Mouse (Mus musculus): Measurements from ENCODE around the gene Sgpp2. TPM values are rescaled to one million over a fixed set of nuclear protein-coding genes. Genes with fewer than 3 reads are reported as not detected.

Sgpp2 gene
- polyA plus RNA-seq, 2 experiments = 0.04 to 0.06 TPM

GRCm38 (mm10) chr1:78347317-78347806 is 37.2 kb downstream of the Sgpp2 start:
- no peak for ATAC-seq (ENCODE audit: insufficient read depth)
- TF ChIP-seq EP300 (IDR thresholded peaks at IDR 0.05; ENCODE audit: low read depth) (no peak), CTCF (IDR thresholded peaks at IDR 0.05; ENCODE audit: low read depth) (no peak)
- no peak overlapping the region for H3K4me2 ChIP-seq (ENCODE audit: low read depth)
- 61% methylated on average over 12 of the region's 12 CpGs for WGBS (ENCODE audit: insufficient replicate concordance)
- H3K27me3 ChIP-seq (ENCODE audit: control insufficient read depth, insufficient read depth, low read length) = no peaks in the 10 kb centered on the region
- H3K4me1 ChIP-seq (replicated peaks; ENCODE audit: control insufficient read depth in 2 of 2, insufficient read depth in 2 of 2, low read length in 1 of 2) = no peaks in the 10 kb centered on the region
- no peaks in the 10 kb centered on the region for H3K36me3 ChIP-seq (replicated peaks; ENCODE audit: control insufficient read depth, insufficient read depth, low read depth)
- H3K9me3 ChIP-seq (ENCODE audit: control insufficient read depth, low read length) = no peaks in the 10 kb centered on the region
- H3K4me3 ChIP-seq (ENCODE audit: insufficient read depth in 1 of 2, low read depth in 2 of 2, low read length in 2 of 2) = no peak overlapping the region
- no peak overlapping the region for H3K9ac ChIP-seq (replicated peaks)
- DNase-seq (ENCODE audit: low read depth in 3 of 3, low spot score in 3 of 3) = no peak
- H3K27ac ChIP-seq = no peak overlapping the region

DNA sequence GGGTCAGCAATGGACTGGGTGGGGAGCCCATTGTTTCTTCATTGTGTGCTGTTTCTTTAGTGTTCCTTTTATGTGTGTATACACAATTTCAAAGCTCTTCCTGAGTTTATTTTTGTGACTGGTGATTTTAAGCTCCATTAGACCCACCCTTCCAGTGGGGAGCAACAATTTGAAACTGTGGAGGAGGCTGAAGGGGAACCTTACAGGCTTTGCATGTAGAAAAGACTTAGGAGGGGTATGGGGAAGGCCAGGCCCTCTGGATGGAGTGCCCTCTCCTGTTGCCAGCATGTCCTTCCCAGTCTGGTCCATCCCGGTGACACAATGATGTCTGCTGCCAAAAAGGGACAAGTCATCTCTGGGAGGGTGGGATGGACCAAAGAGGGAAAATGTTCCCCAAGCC is 39.1 kb downstream of the Sgpp2 start:
- ATAC-seq (ENCODE audit: insufficient read depth) (no peak), DNase-seq (ENCODE audit: low read depth in 3 of 3, low spot score in 3 of 3) (no peak)
- Histone ChIP-seq H3K4me2 (ENCODE audit: low read depth) (no peak overlapping the region), H3K9ac (replicated peaks) (no peak overlapping the region), H3K4me3 (ENCODE audit: insufficient read depth in 1 of 2, low read depth in 2 of 2, low read length in 2 of 2) (no peak overlapping the region), H3K27ac (no peak overlapping the region), H3K4me1 (replicated peaks; ENCODE audit: control insufficient read depth in 2 of 2, insufficient read depth in 2 of 2, low read length in 1 of 2) (no peaks in the 10 kb centered on the region), H3K9me3 (ENCODE audit: control insufficient read depth, low read length) (no peaks in the 10 kb centered on the region), H3K36me3 (replicated peaks; ENCODE audit: control insufficient read depth, insufficient read depth, low read depth) (no peaks in the 10 kb centered on the region), H3K27me3 (ENCODE audit: control insufficient read depth, insufficient read depth, low read length) (no peaks in the 10 kb centered on the region)
- WGBS (ENCODE audit: insufficient replicate concordance) = 68% methylated on average over 1 of the region's 1 CpGs
- no peak for TF ChIP-seq CTCF (IDR thresholded peaks at IDR 0.05; ENCODE audit: low read depth)
- no peak for TF ChIP-seq EP300 (IDR thresholded peaks at IDR 0.05; ENCODE audit: low read depth)

- Histone ChIP-seq H3K27ac (no peak overlapping the region), H3K9me3 (ENCODE audit: control insufficient read depth, low read length) (no peaks in the 10 kb centered on the region), H3K4me3 (ENCODE audit: insufficient read depth in 1 of 2, low read depth in 2 of 2, low read length in 2 of 2) (no peak overlapping the region), H3K36me3 (replicated peaks; ENCODE audit: control insufficient read depth, insufficient read depth, low read depth) (no peaks in the 10 kb centered on the region), H3K9ac (replicated peaks) (no peak overlapping the region), H3K4me2 (ENCODE audit: low read depth) (no peak overlapping the region), H3K4me1 (replicated peaks; ENCODE audit: control insufficient read depth in 2 of 2, insufficient read depth in 2 of 2, low read length in 1 of 2) (no peaks in the 10 kb centered on the region), H3K27me3 (ENCODE audit: control insufficient read depth, insufficient read depth, low read length) (no peaks in the 10 kb centered on the region)
- TF ChIP-seq EP300 (IDR thresholded peaks at IDR 0.05; ENCODE audit: low read depth) (no peak), CTCF (IDR thresholded peaks at IDR 0.05; ENCODE audit: low read depth) (no peak)
- no peak for ATAC-seq (ENCODE audit: insufficient read depth)
- WGBS (ENCODE audit: insufficient replicate concordance) = 40% methylated on average over 1 of the region's 1 CpGs
- no peak for DNase-seq (ENCODE audit: low read depth in 3 of 3, low spot score in 3 of 3)
Measured at GRCm38 (mm10) chr1:78353254-78353653, 43.1 kb downstream of the Sgpp2 start.

DNA sequence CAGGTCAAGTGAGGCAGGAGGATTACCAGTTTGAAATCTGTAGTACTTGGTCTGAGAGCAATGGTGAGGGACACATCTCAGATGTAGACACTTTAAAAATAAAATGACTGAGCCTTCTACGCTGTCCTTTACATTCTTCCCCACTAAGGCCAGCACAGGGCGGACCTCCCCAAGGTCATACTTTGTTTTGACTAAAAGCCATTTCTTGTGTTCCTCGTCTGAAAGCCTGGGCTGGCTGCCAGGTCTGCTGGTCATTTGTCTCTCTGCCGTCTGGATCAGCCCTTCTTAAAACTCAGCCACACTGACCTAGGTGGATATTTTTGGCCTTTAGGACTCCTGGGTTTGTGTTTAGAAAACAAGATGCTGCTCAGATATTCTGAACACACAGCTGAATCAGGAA is 45.0 kb downstream of the Sgpp2 start:
- ATAC-seq (ENCODE audit: insufficient read depth) = no peak
- Histone ChIP-seq H3K4me3 (ENCODE audit: insufficient read depth in 1 of 2, low read depth in 2 of 2, low read length in 2 of 2) (no peak overlapping the region), H3K27ac (no peak overlapping the region), H3K4me2 (ENCODE audit: low read depth) (no peak overlapping the region), H3K27me3 (ENCODE audit: control insufficient read depth, insufficient read depth, low read length) (no peaks in the 10 kb centered on the region), H3K36me3 (replicated peaks; ENCODE audit: control insufficient read depth, insufficient read depth, low read depth) (no peaks in the 10 kb centered on the region), H3K9ac (replicated peaks) (no peak overlapping the region), H3K9me3 (ENCODE audit: control insufficient read depth, low read length) (no peaks in the 10 kb centered on the region), H3K4me1 (replicated peaks; ENCODE audit: control insufficient read depth in 2 of 2, insufficient read depth in 2 of 2, low read length in 1 of 2) (no peaks in the 10 kb centered on the region)
- DNase-seq (ENCODE audit: low read depth in 3 of 3, low spot score in 3 of 3) = no peak
- no peak for TF ChIP-seq EP300 (IDR thresholded peaks at IDR 0.05; ENCODE audit: low read depth)
- TF ChIP-seq CTCF (IDR thresholded peaks at IDR 0.05; ENCODE audit: low read depth) = no peak
- 47% methylated on average over 4 of the region's 4 CpGs for WGBS (ENCODE audit: insufficient replicate concordance)

GRCm38 (mm10) chr1:78357415-78357814 is 47.3 kb downstream of the Sgpp2 start:
- WGBS (ENCODE audit: insufficient replicate concordance) = 64% methylated on average over 4 of the region's 4 CpGs
- Histone ChIP-seq H3K27ac (no peak overlapping the region), H3K4me2 (ENCODE audit: low read depth) (no peak overlapping the region), H3K9me3 (ENCODE audit: control insufficient read depth, low read length) (no peaks in the 10 kb centered on the region), H3K4me3 (ENCODE audit: insufficient read depth in 1 of 2, low read depth in 2 of 2, low read length in 2 of 2) (no peak overlapping the region), H3K9ac (replicated peaks) (no peak overlapping the region), H3K27me3 (ENCODE audit: control insufficient read depth, insufficient read depth, low read length) (no peaks in the 10 kb centered on the region), H3K4me1 (replicated peaks; ENCODE audit: control insufficient read depth in 2 of 2, insufficient read depth in 2 of 2, low read length in 1 of 2) (no peaks in the 10 kb centered on the region), H3K36me3 (replicated peaks; ENCODE audit: control insufficient read depth, insufficient read depth, low read depth) (no peaks in the 10 kb centered on the region)
- ATAC-seq (ENCODE audit: insufficient read depth) (no peak), DNase-seq (ENCODE audit: low read depth in 3 of 3, low spot score in 3 of 3) (no peak)
- TF ChIP-seq EP300 (IDR thresholded peaks at IDR 0.05; ENCODE audit: low read depth) = no peak
